Mouse (Mus musculus) layer of hippocampus, postnatal 10 days (tissue): Measurements from ENCODE around the gene Mogs. TPM values are rescaled to one million over a fixed set of nuclear protein-coding genes. Genes with fewer than 3 reads are reported as not detected.

Experiments used
- DNase-seq, 2 experiments: peaks; one replicate each; pipeline ENCODE4 v3.0.0; 2021; ENCODE audit warnings: low spot score in 2 of 2
- total RNA-seq, 2 experiments: library from RNA; stranded (reverse); gene quantifications; 2 replicates each; pipeline ENCODE4 v1.2.3; 2021

Gene Mogs
- total RNA-seq, 2 experiments from 2014 or later: 27.7 to 30.3 TPM

DNA sequence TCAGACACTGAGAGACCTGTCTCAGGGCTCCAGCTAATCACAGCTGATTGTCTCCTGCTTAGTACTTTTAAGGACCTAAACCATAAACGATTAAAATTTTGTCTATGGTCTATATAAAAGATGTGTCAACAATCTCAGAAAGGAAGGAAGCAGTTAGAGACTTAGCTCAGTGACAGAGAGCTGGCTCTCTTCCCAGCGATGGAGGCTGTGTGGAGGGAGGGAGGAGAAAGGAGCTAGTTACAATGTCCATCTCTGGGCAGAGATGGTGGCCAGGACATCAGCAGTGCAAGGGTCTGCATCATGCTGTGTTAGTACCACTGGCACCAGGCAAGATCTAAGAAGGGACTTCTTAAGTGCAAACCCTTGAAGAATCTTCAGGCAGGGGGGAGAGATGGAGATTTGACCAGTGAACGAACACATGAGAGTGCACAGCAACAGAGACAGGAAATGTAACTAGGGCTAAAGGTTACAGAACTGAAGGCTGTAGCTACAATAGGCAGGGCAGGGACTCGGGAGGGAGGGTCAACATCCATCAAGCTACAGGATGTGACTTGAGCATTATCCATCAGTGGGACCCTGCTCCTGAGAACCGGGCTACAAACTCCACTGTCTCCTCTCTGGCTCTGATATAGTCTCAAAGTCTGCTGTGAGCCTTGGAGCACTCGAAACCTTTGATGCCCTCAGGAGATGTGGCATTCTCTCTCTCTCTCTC is 22.7 kb upstream of the Mogs start:
- no peak for DNase-seq

DNA sequence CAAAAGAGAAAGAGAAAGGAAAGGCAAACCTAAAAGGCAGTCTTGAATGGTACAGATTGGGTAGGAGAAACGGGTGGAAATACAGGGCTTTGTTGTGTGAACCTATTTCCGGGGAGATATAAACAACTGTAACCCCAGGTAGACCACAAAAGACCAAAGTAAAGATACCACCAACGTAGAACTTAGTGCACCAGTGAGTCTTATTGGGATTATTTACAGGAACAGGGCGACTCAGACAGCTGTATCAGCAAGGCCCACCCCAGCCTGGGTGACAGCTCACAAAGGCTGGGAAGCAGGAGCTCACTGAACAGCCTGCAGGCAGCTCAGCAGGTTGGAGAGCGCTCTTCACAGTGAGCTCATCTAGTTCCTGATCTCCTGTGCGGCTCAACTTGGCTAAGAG is 19.3 kb upstream of the Mogs start:
- DNase-seq: no peak

DNA sequence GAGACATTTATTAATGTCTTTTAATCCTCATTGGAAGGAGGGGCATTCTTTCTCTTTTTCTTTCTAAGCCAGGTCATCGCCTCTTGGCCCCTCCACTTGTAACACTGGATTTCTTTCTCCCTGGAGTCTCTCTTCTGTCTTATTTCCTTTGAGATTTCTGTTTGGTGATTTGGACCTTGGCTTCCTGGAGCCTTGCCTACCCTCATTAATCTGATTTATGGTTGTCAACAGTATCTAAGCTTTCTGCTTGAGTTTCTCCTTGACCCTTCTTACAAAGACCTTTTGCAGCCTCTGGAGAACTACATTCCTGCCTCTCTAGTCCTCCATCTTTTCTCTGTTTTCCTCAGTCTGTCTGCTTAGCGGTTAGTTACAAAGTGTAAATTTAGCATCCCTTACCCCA is 16.9 kb upstream of the Mogs start:
- no peak for DNase-seq

DNA sequence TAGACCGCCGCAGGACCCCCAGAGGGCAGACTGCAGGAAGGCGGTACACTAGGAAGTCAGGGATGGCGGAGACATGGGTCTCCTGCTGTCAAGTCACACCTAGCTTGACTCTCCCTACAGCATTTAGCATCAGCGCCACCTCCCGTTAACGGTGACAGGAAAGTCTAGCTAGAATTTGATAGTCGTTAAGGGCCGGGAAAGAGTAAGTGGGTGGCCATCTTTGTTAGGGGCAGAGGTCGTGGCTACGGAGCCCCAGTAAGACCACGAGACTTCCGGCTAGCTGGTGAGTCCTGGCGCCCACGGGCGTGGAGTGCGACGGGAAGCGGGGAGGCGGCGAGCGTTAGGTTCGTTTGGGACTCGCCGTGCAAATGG is 14.0 kb upstream of the Mogs start, which contains the start of the genes Ccdc142 and Gm42688:
Ccdc142 (plus strand) TSS at position 286 of the 372 bp plus-strand sequence.
Gm42688 (plus strand) TSS at position 302 of the 372 bp plus-strand sequence.
- DNase-seq: peak; percentile 86 to 90

DNA sequence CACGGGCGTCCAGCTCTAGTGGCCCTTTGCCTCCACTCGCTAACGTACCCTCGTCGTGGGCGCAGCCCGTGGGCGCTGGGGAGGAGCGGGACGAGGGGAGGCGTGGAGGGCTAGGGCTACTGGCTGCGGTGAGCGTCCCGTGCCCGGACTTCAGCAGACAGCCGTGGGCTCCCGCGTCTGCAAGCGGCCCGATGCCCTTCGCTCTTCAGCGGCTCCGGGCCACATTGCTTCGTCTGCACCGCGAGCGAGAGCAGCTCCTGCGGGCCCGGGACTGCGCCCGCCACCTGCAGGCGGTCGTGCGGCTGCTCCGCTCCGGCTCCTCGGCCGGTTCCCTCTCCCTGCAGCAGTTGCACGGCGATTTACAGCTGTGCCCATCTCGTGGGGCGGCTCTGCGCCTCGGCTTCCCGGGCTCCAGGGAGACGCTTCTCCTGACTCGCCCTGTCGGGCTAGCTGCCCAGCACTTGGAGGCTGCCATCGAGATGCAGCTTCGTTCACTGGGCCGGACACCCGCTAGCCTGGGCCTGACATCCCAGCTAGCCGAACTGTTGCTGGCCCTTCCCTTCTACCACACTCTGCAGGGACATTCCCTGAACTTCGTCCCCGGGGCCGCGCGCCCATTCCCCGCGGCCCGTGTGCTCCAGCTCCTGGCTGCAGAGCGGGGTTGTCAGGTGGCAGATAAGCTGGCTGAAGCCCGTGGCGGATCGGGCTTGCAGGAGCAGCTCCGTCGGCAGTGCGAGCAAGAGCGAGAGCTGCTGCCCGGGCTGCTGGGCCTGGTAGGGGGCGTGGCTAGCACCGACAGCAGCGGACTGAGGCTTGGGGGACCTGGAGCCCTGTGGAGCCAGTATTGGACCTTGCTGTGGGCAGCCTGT is 13.4 kb upstream of the Mogs start:
- peak; percentile 63 to 75 for DNase-seq

DNA sequence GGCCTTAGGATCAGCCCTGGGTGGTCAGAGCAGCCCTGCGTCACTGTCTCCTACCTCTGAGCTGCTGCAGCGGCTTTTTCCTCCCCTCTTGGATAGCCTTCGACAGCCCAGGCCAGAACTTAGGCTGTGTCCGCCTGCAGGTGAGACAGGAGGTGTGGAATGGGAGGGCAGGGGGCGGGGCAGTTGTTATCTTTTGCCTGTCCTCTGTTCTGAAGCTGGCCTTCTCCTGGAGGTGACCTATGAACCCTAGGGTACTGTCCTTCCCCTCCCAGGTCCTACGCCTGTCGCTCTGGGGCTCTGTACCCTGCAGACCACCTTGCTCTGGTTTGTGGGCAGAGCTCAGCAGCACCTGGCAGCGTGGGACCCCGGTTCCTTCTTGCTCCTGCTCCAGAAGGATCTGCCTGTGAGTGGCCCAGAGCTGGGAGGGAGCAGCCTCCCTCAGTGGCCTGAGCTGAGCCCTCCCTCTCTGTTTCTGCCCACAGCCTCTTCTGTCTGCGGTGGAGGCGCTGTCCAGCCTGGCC is 12.1 kb upstream of the Mogs start:
- peak in 1 of 2 experiments; percentile 17 for DNase-seq

DNA sequence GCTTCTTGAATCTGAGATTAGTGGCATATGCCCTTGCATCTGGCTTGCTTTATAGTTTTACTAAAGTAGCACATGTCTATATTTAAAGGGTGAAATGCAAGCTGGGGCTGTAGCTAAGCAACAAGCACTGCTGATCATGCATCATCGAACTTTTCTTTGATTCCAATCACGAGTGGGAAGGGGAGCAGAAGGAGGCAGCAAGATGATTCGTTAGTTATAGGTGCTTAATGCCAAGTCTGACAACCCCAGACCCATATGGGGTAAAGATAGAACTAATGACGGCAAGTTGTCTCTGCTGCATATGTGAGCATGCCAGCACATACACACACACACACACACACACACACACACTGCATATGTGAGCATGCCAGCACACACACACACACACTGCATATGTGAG is 11.1 kb upstream of the Mogs start:
- DNase-seq: no peak

DNA sequence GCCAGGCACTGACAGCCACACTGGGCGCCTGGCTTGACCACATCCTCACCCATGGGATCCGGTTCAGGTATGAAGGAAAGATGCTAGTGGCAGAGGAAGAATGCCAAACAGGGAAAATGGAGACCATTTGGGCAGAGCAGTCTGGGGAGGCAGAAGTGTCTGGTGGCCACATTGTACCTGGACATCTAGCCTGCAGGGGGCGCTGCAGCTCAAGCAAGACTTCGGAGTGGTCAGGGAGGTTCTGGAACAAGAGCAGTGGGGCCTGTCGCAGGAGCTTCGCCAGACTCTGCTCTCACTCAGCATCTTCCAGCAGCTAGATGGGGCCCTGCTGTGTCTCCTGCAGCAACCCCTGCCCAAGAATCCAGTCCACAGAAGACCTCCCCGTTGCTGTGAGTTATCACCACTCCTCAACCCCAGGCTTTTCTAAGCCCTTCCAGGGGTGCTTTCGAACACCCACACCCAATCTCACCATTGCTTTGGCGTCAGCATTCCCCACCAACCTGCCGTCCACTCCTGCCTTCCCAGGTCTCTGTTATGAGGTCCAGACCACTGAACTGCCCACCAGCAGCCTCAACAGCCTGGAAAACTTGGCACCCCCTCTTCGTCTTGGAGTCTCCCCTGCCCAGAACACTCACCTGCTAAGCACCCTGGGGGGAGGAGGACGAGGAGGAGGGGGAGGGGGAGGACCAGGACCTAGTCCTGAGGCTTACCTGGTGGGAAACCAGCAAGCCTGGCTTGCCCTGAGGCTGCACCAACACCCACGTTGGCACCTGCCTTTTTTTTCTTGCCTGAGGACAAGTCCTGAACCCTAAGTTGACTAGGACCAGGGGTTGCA is 7.5 kb upstream of the Mogs start:
- DNase-seq: peak; percentile 77 to 78

DNA sequence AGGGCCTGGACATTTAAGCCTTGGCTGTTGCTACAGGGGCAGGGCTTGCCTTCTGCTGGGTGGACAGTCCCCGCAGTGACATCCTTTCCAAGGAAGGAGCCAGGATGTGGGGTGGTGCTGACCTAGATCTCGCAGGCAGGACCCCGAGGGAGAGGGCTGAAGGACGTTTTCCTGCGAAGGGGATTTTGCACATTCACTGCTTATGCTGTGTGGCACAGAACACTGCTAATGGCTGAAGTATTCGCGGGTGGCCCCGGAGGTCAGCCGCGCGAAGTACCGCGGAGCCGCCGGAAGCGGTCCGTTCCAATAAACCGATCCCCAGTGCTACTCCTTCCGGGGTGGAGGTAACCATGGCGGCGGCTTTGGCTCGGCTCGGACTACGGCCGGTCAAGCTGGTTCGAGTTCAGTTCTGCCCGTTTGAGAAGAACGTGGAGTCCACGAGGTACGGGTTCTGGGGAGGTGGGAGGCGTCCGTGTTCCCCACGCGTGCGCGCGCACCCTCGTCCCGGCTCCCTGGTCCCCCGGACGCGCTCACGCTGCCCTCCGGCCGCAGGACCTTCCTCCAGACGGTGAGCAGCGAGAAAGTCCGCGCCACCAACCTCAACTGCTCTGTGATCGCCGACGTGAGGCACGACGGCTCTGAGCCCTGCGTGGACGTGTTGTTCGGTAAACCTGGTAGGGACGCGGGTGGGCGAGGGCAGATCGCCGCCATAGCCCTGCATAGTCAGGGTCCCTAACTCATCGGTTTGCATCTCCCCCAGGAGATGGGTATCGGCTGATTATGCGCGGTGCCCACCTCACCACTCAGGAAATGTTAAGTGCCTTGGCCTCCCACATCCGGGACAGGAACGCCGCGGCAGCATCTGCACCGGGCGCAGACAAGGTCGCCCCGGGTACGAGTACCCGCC is 6.3 kb upstream of the Mogs start, which contains the start of gene Mrpl53:
Mrpl53 (plus strand) TSS at position 279 of the 907 bp plus-strand sequence.
- DNase-seq: peak; percentile 82 to 84

DNA sequence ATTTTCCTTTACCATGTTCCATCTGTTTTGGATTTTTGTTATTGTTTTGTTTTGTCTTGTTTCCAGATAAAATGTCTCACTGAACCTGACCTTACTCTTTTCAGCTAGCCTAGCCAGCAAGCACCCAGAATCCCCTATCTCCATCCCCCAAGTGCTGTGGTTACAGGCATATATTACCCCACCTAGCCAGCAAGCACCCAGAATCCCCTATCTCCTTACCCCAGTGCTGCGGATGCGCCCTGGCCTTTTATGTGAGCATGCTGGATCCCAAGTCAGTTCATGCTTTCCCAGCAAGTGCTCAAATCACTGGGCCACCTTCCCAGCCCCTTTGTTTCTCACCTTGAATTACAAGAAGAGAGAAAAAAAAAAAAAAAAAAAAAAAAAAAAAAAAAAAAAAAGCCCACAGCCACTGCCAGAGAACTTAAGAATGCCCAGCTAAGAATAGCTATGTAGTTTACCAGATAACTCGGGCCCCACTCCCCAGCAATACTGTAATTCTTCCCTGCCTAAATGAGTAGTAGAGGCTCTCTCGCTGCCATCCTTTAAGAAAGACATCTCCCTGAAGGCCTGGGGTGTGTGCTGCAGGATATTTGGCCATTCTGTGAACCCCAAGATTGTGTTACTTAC is 3.7 kb upstream of the Mogs start:
- DNase-seq: no peak

DNA sequence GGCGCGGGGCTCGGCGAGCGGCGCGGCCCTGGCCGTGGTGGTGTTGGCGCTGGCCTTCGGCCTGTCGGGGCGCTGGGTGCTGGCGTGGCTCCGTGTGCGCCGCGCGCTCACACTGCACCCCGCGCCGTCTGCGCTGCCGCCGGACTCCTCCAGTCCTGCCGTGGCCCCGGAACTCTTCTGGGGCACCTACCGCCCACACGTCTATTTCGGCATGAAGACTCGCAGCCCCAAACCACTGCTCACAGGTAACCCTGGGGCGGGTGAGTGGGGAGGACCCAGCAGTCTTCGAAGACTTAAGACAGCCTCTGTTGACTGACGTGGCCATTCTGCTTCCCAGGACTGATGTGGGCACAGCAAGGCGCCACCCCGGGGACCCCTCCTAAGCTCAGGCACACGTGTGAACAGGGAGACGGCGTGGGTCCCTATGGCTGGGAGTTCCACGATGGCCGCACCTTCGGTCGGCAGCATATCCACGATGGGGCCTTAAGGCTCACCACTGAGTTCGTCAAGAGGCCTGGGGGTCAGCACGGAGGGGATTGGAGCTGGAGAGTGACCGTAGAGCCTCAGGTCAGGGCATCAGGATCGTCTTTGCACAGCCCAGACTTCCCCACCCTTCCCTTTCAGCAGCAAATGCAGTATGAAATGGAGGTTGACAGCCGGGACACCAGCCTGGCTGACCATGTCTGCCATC is 531 bp downstream of the Mogs start:
- DNase-seq: no peak

DNA sequence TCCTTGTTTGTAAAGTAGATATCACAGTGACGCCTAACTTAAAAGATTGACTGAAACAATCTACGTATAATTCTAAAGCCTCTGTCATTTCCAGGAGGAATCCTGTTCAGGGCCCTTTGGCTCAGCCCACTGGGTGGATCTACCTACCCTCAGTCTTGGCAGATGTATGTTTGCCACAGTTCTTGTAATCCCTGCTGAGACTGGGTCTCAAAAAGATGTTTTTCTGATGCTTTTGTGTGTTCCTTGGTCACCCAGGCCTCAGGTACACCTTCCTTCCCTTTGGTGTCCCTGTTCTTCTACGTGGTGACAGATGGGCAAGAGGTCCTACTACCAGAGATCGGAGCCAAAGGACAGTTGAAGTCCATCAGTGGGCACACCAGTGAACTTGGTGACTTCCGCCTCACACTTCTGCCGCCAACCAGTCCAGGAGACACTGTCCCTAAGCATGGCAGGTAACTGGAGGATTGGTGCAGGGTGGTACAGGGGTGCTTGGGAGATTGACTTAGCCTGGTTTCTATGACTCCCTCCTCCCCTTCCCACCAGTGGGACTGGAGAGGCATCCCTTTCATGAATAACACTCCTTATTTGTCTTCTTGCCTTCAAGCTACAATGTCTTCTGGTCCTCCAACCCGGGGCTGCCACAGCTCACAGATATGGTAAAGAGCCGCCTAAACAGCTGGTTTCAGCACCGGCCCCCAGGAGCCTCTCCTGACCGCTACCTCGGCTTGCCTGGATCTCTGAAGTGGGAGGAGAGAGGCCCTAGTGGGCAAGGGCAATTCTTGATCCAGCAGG is 1.3 kb downstream of the Mogs start:
- DNase-seq: no peak

DNA sequence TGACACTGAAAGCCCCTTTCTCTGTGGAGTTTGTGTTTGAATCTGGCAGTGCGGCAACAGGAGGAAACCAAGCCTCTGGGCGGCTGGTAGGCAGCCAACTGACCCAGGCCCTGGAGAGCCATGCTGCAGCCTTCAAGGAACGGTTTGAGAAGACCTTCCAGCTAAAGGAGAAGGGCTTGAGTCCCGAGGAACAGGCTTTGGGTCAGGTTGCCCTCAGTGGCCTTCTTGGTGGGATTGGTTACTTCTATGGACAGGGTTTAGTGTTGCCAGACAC is 1.8 kb downstream of the Mogs start:
- DNase-seq: no peak

DNA sequence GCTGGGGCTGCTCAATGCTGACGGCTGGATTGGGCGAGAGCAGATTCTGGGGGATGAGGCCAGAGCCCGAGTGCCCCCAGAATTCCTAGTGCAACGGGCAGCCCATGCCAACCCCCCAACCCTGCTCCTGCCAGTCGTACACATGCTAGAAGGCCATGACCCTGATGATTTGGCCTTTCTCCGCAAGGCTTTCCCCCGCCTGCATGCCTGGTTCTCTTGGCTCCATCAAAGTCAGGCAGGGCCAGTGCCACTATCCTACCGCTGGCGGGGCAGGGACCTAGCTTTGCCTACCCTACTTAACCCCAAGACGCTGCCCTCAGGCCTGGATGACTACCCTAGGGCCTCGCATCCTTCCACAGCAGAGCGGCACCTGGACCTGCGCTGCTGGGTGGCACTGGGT is 2.3 kb downstream of the Mogs start:
- no peak for DNase-seq

DNA sequence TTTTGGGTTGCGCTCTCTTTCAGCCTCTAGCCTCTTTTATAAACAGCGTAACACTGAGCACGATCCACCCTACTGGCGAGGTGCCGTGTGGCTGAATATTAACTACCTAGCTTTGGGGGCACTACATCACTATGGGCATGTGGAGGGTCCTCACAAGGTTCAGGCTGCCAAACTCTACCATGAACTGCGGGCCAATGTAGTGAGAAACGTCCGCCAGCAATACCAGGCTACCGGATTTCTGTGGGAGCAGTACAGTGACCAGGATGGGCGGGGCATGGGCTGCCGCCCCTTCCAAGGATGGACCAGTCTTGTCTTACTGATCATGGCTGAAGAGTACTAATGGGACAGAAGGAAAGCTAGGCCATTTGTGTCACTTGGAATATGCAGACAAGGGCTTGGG is 3.1 kb downstream of the Mogs start:
- no peak for DNase-seq

DNA sequence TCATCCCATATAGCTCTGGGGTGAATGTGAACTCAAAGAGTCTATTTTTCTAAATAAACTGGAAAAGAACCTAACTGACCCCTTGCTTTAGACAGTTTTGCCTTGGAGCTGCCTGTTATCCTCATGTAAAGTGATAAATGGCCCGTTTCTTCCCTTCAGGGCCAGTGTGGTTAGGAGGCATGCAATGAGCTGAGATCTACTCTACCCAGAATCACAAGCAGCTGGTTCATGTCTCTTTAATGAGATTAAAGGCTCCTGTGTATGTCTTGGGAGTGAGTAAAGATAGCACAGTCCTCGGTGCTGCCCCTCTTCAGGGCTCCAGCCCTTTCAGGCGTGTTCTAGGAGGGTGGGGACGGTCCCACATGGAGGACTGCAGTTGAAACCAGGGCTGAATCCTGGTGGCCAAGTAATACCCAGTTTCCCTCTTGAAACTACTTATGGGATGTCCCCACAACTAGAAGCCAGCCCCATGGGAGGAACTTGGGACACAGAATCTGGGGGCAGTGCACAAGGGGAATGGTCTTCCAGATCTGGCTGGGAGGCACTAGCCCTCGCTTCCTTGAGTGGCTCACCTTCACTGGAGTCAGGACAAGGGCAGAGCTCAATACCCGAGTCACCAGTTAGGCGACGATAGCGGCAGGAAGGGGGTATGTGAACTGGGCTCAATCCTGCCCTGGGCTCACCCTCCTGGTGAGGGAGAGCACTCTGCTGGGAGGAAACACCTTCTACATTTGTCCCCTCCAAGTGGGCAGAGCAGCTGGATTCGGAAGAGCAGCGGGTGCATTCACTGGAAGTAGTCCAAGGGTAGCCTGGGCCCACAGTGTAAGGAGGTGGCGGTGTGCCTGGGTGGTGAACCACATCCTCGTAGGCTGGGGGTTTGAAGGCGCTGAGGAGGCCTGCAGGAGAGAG is 3.8 kb downstream of the Mogs start:
- DNase-seq: no peak

DNA sequence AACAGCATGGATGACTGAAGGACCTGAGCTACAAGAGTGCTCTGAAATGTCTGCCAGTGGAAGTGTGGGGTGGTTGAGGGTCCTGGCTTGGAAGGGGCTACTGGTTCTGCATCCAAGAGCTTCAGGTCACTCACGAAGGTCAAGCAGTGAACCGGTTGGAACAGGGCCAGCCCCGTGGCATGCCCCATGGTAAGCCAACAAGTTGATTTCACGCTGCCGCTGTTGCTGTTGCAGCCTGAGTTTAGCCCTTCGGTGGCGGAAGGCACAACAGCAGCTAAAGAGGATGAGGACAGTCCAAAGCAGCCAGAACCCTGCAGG is 4.4 kb downstream of the Mogs start:
- DNase-seq: no peak
